Mouse (Mus musculus): ENCODE measurements at regions not wholly inside any gene's neighbourhood (a gene's known extent, or its start where the extent isn't known, plus 50 kb on each side); places are given as distances from the start of the nearest gene placed in this dataset.
A peak's percentile ranks its signal among the peaks of the same experiment; 100 is the strongest.
"Not testable (repeated sequence)": the region's sequence is repeated elsewhere in the genome, so short reads cannot be mapped to it uniquely, and the experiment has no call there.

- DNase-seq, result no peak
Observed at GRCm38 (mm10) chr11:22573166-22573565, 61.3 kb downstream of the Tmem17 start.

GRCm38 (mm10) chr11:22573802-22574201, 61.9 kb downstream of the Tmem17 start:
- DNase-seq, result no peak

GRCm38 (mm10) chr11:22574506-22574905, 62.6 kb downstream of the Tmem17 start:
- no peak for DNase-seq

- DNase-seq, result no peak
Observed at GRCm38 (mm10) chr11:22584100-22584487, 72.2 kb downstream of the Tmem17 start.

- DNase-seq, result peak; percentile 55
Observed at GRCm38 (mm10) chr11:22584488-22585158, 72.7 kb downstream of the Tmem17 start.

GRCm38 (mm10) chr11:22587691-22588241, 75.9 kb downstream of the Tmem17 start:
- DNase-seq, result peak; percentile 30

GRCm38 (mm10) chr11:22588546-22588945, 76.7 kb downstream of the Tmem17 start:
- DNase-seq, result no peak

GRCm38 (mm10) chr11:22589901-22590300, 78.0 kb downstream of the Tmem17 start:
- DNase-seq, result no peak

GRCm38 (mm10) chr11:22591050-22591449, 79.2 kb downstream of the Tmem17 start:
- DNase-seq, result not testable (repeated sequence)

GRCm38 (mm10) chr11:22592706-22593105, 80.8 kb downstream of the Tmem17 start:
- no peak for DNase-seq

- no peak for DNase-seq
Observed at GRCm38 (mm10) chr11:22596076-22596804, 84.4 kb downstream of the Tmem17 start.

- DNase-seq, result no peak
Observed at GRCm38 (mm10) chr11:22596805-22597149, 84.9 kb downstream of the Tmem17 start.

GRCm38 (mm10) chr11:22600370-22600769, 88.5 kb downstream of the Tmem17 start:
- DNase-seq, result no peak

- DNase-seq, result no peak
Observed at GRCm38 (mm10) chr11:22601977-22602376, 90.1 kb downstream of the Tmem17 start.

GRCm38 (mm10) chr11:22602610-22603009, 90.7 kb downstream of the Tmem17 start:
- DNase-seq, result no peak

GRCm38 (mm10) chr11:22603397-22603796, 91.5 kb downstream of the Tmem17 start:
- DNase-seq, result no peak

- DNase-seq, result no peak
Observed at GRCm38 (mm10) chr11:22606380-22606779, 94.5 kb downstream of the Tmem17 start.

GRCm38 (mm10) chr11:22607645-22608044, 95.8 kb downstream of the Tmem17 start:
- no peak for DNase-seq

- DNase-seq, result no peak
Observed at GRCm38 (mm10) chr11:22608945-22609344, 97.1 kb downstream of the Tmem17 start.

GRCm38 (mm10) chr11:22610433-22611101, 98.7 kb downstream of the Tmem17 start:
- peak; percentile 15 for DNase-seq

- no peak for DNase-seq
Observed at GRCm38 (mm10) chr11:22611102-22611869, 99.4 kb downstream of the Tmem17 start.

- DNase-seq, result no peak
Observed at GRCm38 (mm10) chr11:22613500-22613899, 101.6 kb downstream of the Tmem17 start.
